Mouse (Mus musculus) frontal cortex, adult 2 months (tissue): Measurements from ENCODE around the gene Ech1. TPM values are rescaled to one million over a fixed set of nuclear protein-coding genes. Genes with fewer than 3 reads are reported as not detected.

Experiments used
- polyA plus RNA-seq: library from polyadenylated mRNA; depleted of rRNA; stranded (reverse); fragments of >200 nt; gene quantifications from 2 replicates; pipeline ENCODE4 v1.2.3, GENCODE M21; 2012; rRNA removed

The Ech1 gene
- polyA plus RNA-seq, 1 experiment = 106 TPM

Other genes with a start within 250 kb of the Ech1 start
- gene Samd4b, start 227.1 kb upstream of the Ech1 start, polyA plus RNA-seq = 62.4 and 66.9 TPM in 2 replicates
- gene Pak4, start 227.0 kb upstream of the Ech1 start, polyA plus RNA-seq = 8.7 and 8.8 TPM in 2 replicates
- 1.2 and 3.9 TPM in 2 replicates for gene Acp7, start 193.9 kb upstream of the Ech1 start, polyA plus RNA-seq
- 28.9 and 35.7 TPM in 2 replicates for gene Fbxo27, start 132.4 kb upstream of the Ech1 start, polyA plus RNA-seq
- gene Fbxo17, start 108.4 kb upstream of the Ech1 start, polyA plus RNA-seq = 3.4 and 4.3 TPM in 2 replicates
- gene Mrps12, start 83.4 kb upstream of the Ech1 start, polyA plus RNA-seq = 92.4 and 109 TPM in 2 replicates
- 15.4 and 18.0 TPM in 2 replicates for gene Sars2, start 83.2 kb upstream of the Ech1 start, polyA plus RNA-seq
- 2.2 TPM in 2 replicates for gene Ccer2, start 69.0 kb upstream of the Ech1 start, polyA plus RNA-seq
- 206 and 223 TPM in 2 replicates for gene Sirt2, start 58.5 kb upstream of the Ech1 start, polyA plus RNA-seq
- gene Nfkbib, start 57.7 kb upstream of the Ech1 start, polyA plus RNA-seq = 30.1 and 34.9 TPM in 2 replicates
- gene Rinl, start 36.2 kb upstream of the Ech1 start, polyA plus RNA-seq = 1.7 and 2.4 TPM in 2 replicates
- 391 and 418 TPM in 2 replicates for gene Hnrnpl, start 16.7 kb upstream of the Ech1 start, polyA plus RNA-seq
- 10.7 and 13.4 TPM in 2 replicates for gene Lgals4, start 8.6 kb downstream of the Ech1 start, polyA plus RNA-seq
- gene Lgals7, start 38.6 kb downstream of the Ech1 start, polyA plus RNA-seq = 0.70 and 0.80 TPM in 2 replicates
- 0.71 and 1.00 TPM in 2 replicates for gene Capn12, start 56.2 kb downstream of the Ech1 start, polyA plus RNA-seq
- gene Actn4, start 137.1 kb downstream of the Ech1 start, polyA plus RNA-seq = 214 and 220 TPM in 2 replicates
- gene Eif3k, start 156.6 kb downstream of the Ech1 start, polyA plus RNA-seq = 311 and 352 TPM in 2 replicates
- gene Map4k1, start 156.8 kb downstream of the Ech1 start, polyA plus RNA-seq = 3.1 and 3.8 TPM in 2 replicates